Mouse (Mus musculus) liver, embryonic 11.5 days (tissue): Measurements from ENCODE around the gene Imp3. TPM values are rescaled to one million over a fixed set of nuclear protein-coding genes. Genes with fewer than 3 reads are reported as not detected.

Experiments used
- ATAC-seq: fragments of 200-750 bp; cut with Nextera tagmentation; replicated peaks from 2 replicates; pipeline ENCODE4 v1.8.0; 2017; ENCODE audit warnings: moderate number of reproducible peaks, mild to moderate bottlenecking, moderate TSS enrichment, moderate library complexity; ENCODE audit not compliant: low FRiP score
- DNase-seq: peaks from one replicate; pipeline ENCODE4 v3.0.0-alpha.2; 2017; ENCODE audit warnings: low spot score
- H3K27ac ChIP-seq: fragments of 300-500 bp; sonication (generic); 2 replicates; pipeline ENCODE4 v1.5.1; 2014; ENCODE audit warnings: mild to moderate bottlenecking, low read depth, low read length, control low read depth
- H3K27me3 ChIP-seq: fragments of 300-500 bp; sonication (generic); replicated peaks from 2 replicates; pipeline ENCODE4 v1.6.1; 2014; ENCODE audit warnings: low read length, mixed read lengths; ENCODE audit not compliant: control insufficient read depth, insufficient read depth
- H3K36me3 ChIP-seq: fragments of 300-500 bp; sonication (generic); 2 replicates; pipeline ENCODE4 v1.6.1; 2014; ENCODE audit warnings: mild to moderate bottlenecking, low read length, moderate library complexity, mixed read lengths; ENCODE audit not compliant: control insufficient read depth, insufficient read depth
- H3K4me1 ChIP-seq: fragments of 300-500 bp; sonication (generic); replicated peaks from 2 replicates; pipeline ENCODE4 v1.6.1; 2014; ENCODE audit warnings: low read length, mixed read lengths; ENCODE audit not compliant: control insufficient read depth, insufficient read depth
- H3K4me2 ChIP-seq: fragments of 300-500 bp; sonication (generic); 2 replicates; pipeline ENCODE4 v1.6.1; 2014; ENCODE audit warnings: mild to moderate bottlenecking, control low read depth, moderate library complexity
- H3K4me3 ChIP-seq: fragments of 300-500 bp; sonication (generic); 2 replicates; pipeline ENCODE4 v1.5.1; 2014; ENCODE audit warnings: low read depth, low read length, control low read depth
- H3K9ac ChIP-seq: fragments of 300-500 bp; sonication (generic); 2 replicates; pipeline ENCODE4 v1.6.1; 2014; ENCODE audit warnings: low read depth, low read length, control low read depth
- H3K9me3 ChIP-seq: fragments of 300-500 bp; sonication (generic); 2 replicates; pipeline ENCODE4 v1.6.1; 2016; ENCODE audit warnings: low read length, inconsistent platforms, mixed read lengths; ENCODE audit not compliant: control insufficient read depth
- WGBS: fragments of 180-500 bp; shearing (Covaris S2); extraction: QIAGEN DNeasy Blood & Tissue Kit; methylation state at CpG from one replicate; pipeline ENCODE4 v1.1.7; 2014; 5-methylcytosine and 5-hydroxymethylcytosine counted together
- polyA plus RNA-seq: library from polyadenylated mRNA; unstranded; fragments of >200 nt; fragmentation: Nextera tagmentation; extraction: Ambion mirVana; gene quantifications from 2 replicates; pipeline ENCODE4 v1.2.1, GENCODE M21; 2014

The Imp3 gene
- 105 and 110 TPM in 2 replicates for polyA plus RNA-seq

DNA sequence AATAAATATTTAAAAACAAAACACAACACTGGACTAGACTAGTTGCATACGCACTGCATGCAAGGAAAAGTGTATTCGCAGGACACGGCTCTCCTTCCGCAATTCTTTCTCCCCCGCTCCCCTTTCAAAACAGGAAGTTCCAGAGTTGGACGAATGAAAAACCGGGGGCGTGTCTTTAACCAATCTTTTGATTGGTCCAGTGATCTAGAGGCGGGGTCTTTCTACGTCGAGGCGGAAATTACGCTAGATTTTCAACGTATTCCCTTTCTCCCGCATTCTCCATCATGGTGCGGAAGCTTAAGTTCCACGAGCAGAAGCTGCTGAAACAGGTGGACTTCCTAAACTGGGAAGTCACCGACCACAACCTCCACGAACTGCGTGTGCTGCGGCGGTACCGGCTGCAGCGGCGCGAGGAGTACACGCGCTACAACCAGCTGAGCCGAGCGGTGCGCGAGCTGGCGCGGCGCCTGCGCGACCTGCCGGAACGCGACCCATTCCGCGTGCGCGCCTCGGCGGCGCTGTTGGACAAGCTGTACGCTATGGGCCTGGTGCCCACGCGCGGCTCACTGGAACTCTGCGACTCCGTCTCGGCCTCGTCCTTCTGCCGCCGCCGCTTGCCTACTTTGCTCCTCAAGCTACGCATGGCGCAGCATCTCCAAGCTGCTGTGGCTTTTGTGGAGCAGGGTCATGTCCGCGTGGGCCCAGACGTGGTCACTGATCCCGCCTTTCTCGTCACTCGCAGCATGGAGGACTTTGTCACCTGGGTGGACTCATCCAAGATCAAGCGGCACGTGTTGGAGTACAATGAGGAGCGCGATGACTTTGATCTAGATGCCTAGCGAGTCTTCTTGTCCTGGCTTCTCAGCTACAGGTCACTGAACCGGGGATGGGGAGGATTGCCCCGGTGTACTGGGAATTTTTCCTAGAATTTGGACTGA, at the start of gene Imp3:
Gene Imp3, plus strand, starts transcription at position 253 of the 938 bp plus-strand sequence.
- Histone ChIP-seq H3K36me3 (no peaks in the 10 kb centered on the region), H3K27ac (peak within 1 kb of the TSS; percentile 87), H3K9ac (peak within 1 kb of the TSS; percentile 89), H3K27me3 (no peaks in the 10 kb centered on the region), H3K4me3 (peak within 1 kb of the TSS; percentile 89), H3K9me3 (no peaks in the 10 kb centered on the region), H3K4me2 (peak within 1 kb of the TSS; percentile 87), H3K4me1 (peaks cover 4% of the 10 kb centered on the region; the same call in 1 of the 2 replicates)
- DNase-seq, result peak; percentile 81
- under 1% methylated on average over 73 of the region's 73 CpGs for WGBS
- ATAC-seq, result peak; percentile 90

GRCm38 (mm10) chr9:56887581-56887980, 49.7 kb upstream of the Imp3 start:
- ATAC-seq (no peak), DNase-seq (no peak)
- Histone ChIP-seq H3K27ac (no peak overlapping the region), H3K4me2 (no peak overlapping the region), H3K4me1 (0 out of 2 replicates have a peak, but pooled peaks cover 6% of the 10 kb centered on the region), H3K4me3 (no peak overlapping the region), H3K9me3 (no peaks in the 10 kb centered on the region), H3K36me3 (no peaks in the 10 kb centered on the region; the same call in 1 of the 2 replicates), H3K9ac (no peak overlapping the region), H3K27me3 (no peaks in the 10 kb centered on the region)
- WGBS, result 85% methylated on average over 16 of the region's 16 CpGs

- H3K4me1 ChIP-seq, result 0 out of 2 replicates have a peak, but pooled peaks cover 6% of the 10 kb centered on the region
- peak overlapping the region; percentile 28 for H3K4me3 ChIP-seq
- 6% methylated on average over 14 of the region's 14 CpGs for WGBS
Observed at GRCm38 (mm10) chr9:56889817-56890216, 47.5 kb upstream of the Imp3 start.

DNA sequence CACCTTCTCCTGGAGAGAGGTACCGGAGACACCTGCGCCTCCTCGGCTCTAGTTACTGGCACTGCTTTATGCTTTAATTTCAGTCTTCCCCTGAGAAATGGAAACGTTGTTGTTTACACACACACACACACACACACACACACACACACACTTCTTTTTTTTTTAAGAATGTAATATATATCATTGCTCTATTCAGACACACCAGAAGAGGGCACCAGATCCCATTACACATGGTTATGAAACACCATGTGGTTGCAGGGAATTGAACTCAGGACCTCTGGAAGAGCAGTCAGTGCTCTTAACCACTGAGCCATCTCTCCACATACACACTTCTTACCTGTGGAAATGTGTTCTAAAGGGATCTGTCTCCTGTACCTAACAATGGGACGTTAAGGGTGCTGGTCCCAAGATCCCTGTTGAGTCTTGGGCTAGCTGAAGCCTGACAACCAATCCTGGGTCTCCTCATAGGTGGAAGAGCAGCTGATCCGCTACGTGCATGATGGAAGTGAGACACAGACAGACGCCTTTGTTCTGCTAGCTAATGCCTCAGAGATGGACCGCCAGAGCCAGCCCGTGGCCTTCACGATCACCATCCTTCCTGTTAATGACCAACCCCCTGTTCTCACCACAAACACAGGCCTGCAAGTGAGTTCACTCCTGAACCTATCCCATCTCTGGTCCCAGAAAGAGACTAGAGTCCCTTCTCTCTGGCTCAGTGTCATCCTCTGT, 46.6 kb upstream of the Imp3 start:
- no peak for ATAC-seq
- Histone ChIP-seq H3K4me3 (no peak overlapping the region), H3K4me1 (0 out of 2 replicates have a peak, but pooled peaks cover 6% of the 10 kb centered on the region), H3K4me2 (no peak overlapping the region; the same call in 1 of the 2 replicates), H3K27me3 (no peaks in the 10 kb centered on the region), H3K9ac (no peak overlapping the region), H3K27ac (no peak overlapping the region), H3K9me3 (no peaks in the 10 kb centered on the region), H3K36me3 (no peaks in the 10 kb centered on the region; the same call in 1 of the 2 replicates)
- DNase-seq, result no peak
- WGBS, result 68% methylated on average over 11 of the region's 11 CpGs

More at GRCm38 (mm10) chr9:56889817-56890216, 47.5 kb upstream of the Imp3 start:
- ATAC-seq (0 out of 2 replicates have a peak, but pooled peaks have one; percentile 51), DNase-seq (peak; percentile 56)
- no peaks in the 10 kb centered on the region for H3K9me3 ChIP-seq
- H3K9ac ChIP-seq, result peak overlapping the region; percentile 34; the same call in 1 of the 2 replicates
- no peaks in the 10 kb centered on the region for H3K27me3 ChIP-seq
- H3K27ac ChIP-seq, result no peak overlapping the region
- H3K36me3 ChIP-seq, result no peaks in the 10 kb centered on the region; the same call in 1 of the 2 replicates
- H3K4me2 ChIP-seq, result peak overlapping the region; percentile 65

- ATAC-seq (no peak; the same call in 1 of the 2 replicates), DNase-seq (peak; percentile 64)
- Histone ChIP-seq H3K9me3 (no peaks in the 10 kb centered on the region), H3K4me3 (no peak overlapping the region), H3K27me3 (no peaks in the 10 kb centered on the region), H3K4me2 (peak overlapping the region; percentile 50), H3K9ac (peak overlapping the region; percentile 22; the same call in 1 of the 2 replicates), H3K4me1 (0 out of 2 replicates have a peak, but pooled peaks cover 6% of the 10 kb centered on the region), H3K27ac (no peak overlapping the region), H3K36me3 (no peaks in the 10 kb centered on the region; the same call in 1 of the 2 replicates)
- WGBS, result 38% methylated on average over 12 of the region's 12 CpGs
Observed at GRCm38 (mm10) chr9:56891517-56892011, 45.7 kb upstream of the Imp3 start.

- DNase-seq (no peak), ATAC-seq (no peak)
- H3K27me3 ChIP-seq, result no peaks in the 10 kb centered on the region; the same call in 1 of the 2 replicates
- 0 out of 2 replicates have a peak, but pooled peaks cover 6% of the 10 kb centered on the region for H3K4me1 ChIP-seq
- 88% methylated on average over 10 of the region's 10 CpGs for WGBS
- no peak overlapping the region for H3K27ac ChIP-seq
- peak overlapping the region; percentile 22; the same call in 1 of the 2 replicates for H3K9ac ChIP-seq
- no peaks in the 10 kb centered on the region; the same call in 1 of the 2 replicates for H3K36me3 ChIP-seq
- H3K9me3 ChIP-seq, result no peaks in the 10 kb centered on the region
- H3K4me3 ChIP-seq, result no peak overlapping the region
- no peak overlapping the region for H3K4me2 ChIP-seq
Observed at GRCm38 (mm10) chr9:56892111-56892510, 45.2 kb upstream of the Imp3 start.

DNA sequence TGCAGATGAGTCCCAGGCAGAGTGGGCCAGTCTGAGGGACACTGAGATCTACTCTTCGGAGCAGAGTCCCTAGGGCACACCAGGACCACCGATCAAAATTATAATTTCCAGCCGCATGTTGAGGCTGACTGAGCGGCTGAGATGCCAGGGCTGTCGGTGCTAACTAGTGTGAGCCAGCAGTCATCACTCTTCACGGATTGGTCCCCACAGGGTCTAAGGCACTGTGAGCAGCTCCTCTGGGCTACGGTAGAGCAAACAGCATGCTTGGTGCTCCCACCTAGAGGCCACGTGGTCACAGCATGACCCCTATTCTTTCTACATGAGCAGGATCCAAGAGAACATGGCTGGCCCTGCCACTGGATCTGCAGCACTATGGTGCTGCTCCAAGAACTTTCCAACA, 44.0 kb upstream of the Imp3 start:
- WGBS, result 74% methylated on average over 8 of the region's 8 CpGs

DNA sequence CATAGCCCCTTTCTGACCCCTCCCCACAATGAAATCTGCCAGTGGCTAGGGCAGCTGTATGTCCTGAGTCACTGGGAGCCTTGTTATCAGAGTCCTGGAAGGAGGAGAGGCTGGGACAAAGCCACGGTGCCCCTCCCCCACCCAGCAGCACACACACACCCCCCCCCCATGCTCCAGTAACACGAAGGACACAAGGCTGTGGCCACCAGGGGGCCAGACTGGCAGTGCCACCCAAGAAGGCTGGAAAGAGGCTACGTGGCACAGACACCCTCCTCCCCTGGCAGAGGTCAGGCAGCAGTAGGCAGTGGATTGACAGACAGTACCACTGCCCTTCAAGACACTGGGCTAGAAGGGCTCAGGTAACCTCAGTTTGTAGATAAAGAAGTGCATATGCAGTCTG, 43.3 kb upstream of the Imp3 start:
- H3K4me3 ChIP-seq, result no peak overlapping the region
- no peak for DNase-seq
- H3K27me3 ChIP-seq, result no peaks in the 10 kb centered on the region; the same call in 1 of the 2 replicates
- no peak overlapping the region for H3K27ac ChIP-seq
- H3K4me1 ChIP-seq, result 0 out of 2 replicates have a peak, but pooled peaks cover 6% of the 10 kb centered on the region
- H3K4me2 ChIP-seq, result no peak overlapping the region
- H3K36me3 ChIP-seq, result no peaks in the 10 kb centered on the region
- no peak for ATAC-seq
- 19% methylated on average over 3 of the region's 3 CpGs for WGBS
- no peak overlapping the region for H3K9ac ChIP-seq
- H3K9me3 ChIP-seq, result no peaks in the 10 kb centered on the region

More for the DNA sequence above, 44.0 kb upstream of the Imp3 start:
- Histone ChIP-seq H3K9me3 (no peaks in the 10 kb centered on the region), H3K4me1 (0 out of 2 replicates have a peak, but pooled peaks cover 6% of the 10 kb centered on the region), H3K4me2 (no peak overlapping the region), H3K27ac (no peak overlapping the region), H3K36me3 (no peaks in the 10 kb centered on the region), H3K9ac (no peak overlapping the region), H3K27me3 (no peaks in the 10 kb centered on the region; the same call in 1 of the 2 replicates), H3K4me3 (no peak overlapping the region)
- DNase-seq (no peak), ATAC-seq (no peak)
